Mouse (Mus musculus): ENCODE data around the gene Lhb. TPM values are rescaled to one million over a fixed set of nuclear protein-coding genes. Genes with fewer than 3 reads are reported as not detected.
A peak's percentile ranks its signal among the peaks of the same experiment; 100 is the strongest.

Gene Lhb
- polyA plus RNA-seq, 1 experiment, result not detected

GRCm38 (mm10) chr7:45467090-45467670, 46.6 kb downstream of the Lhb start:
- DNase-seq (ENCODE audit: extremely low spot score in 1 of 2, low spot score in 1 of 2), result no peak

GRCm38 (mm10) chr7:45470869-45471268, 50.2 kb downstream of the Lhb start:
- peak in 1 of 2 experiments; percentile 91 for DNase-seq (ENCODE audit: extremely low spot score in 1 of 2, low spot score in 1 of 2)

Other genes starting within 250 kb of the Lhb start
- 0.96 and 3.7 TPM in 2 replicates for gene Gfy, start 241.3 kb upstream of the Lhb start, polyA plus RNA-seq (2012; rRNA removed)
- 0.90 and 1.4 TPM in 2 replicates for gene Pth2, start 239.8 kb upstream of the Lhb start, polyA plus RNA-seq (2012; rRNA removed)
- gene Ccdc155, start 215.9 kb upstream of the Lhb start, polyA plus RNA-seq (2012; rRNA removed), result 4.1 TPM in 2 replicates
- 29.5 and 29.9 TPM in 2 replicates for gene Dkkl1, start 208.7 kb upstream of the Lhb start, polyA plus RNA-seq (2012; rRNA removed)
- gene Tead2, start 205.1 kb upstream of the Lhb start, polyA plus RNA-seq (2012; rRNA removed), result 6.0 and 9.6 TPM in 2 replicates
- gene Cd37, start 181.7 kb upstream of the Lhb start, polyA plus RNA-seq (2012; rRNA removed), result 10.3 and 11.2 TPM in 2 replicates
- gene Slc6a16, start 179.7 kb upstream of the Lhb start, polyA plus RNA-seq (2012; rRNA removed), result 1.1 and 1.2 TPM in 2 replicates
- gene Slc6a21, start 143.3 kb upstream of the Lhb start, polyA plus RNA-seq (2012; rRNA removed), result 0.20 and 0.29 TPM in 2 replicates
- 22.6 and 24.5 TPM in 2 replicates for gene Trpm4, start 87.0 kb upstream of the Lhb start, polyA plus RNA-seq (2012; rRNA removed)
- gene Hrc, start 85.5 kb upstream of the Lhb start, polyA plus RNA-seq (2012; rRNA removed), result 0.60 and 0.61 TPM in 2 replicates
- gene Ppfia3, start 53.8 kb upstream of the Lhb start, polyA plus RNA-seq (2012; rRNA removed), result 114 and 126 TPM in 2 replicates
- 241 and 267 TPM in 2 replicates for gene Lin7b, start 50.2 kb upstream of the Lhb start, polyA plus RNA-seq (2012; rRNA removed)
- gene Snrnp70, start 25.1 kb upstream of the Lhb start, polyA plus RNA-seq (2012; rRNA removed), result 854 and 909 TPM in 2 replicates
- 0.06 TPM in 1 of 2 replicates, not detected in the other for gene Kcna7, start 15.2 kb upstream of the Lhb start, polyA plus RNA-seq (2012; rRNA removed)
- gene Ntf5, start 7.1 kb upstream of the Lhb start, polyA plus RNA-seq (2012; rRNA removed), result 0.12 and 0.23 TPM in 2 replicates
- 20.5 and 20.9 TPM in 2 replicates for gene Gys1, start 14.0 kb downstream of the Lhb start, polyA plus RNA-seq (2012; rRNA removed)
- 46.9 and 47.2 TPM in 2 replicates for gene Ruvbl2, start 17.3 kb downstream of the Lhb start, polyA plus RNA-seq (2012; rRNA removed)
- 647 and 719 TPM in 2 replicates for gene Ftl1, start 39.1 kb downstream of the Lhb start, polyA plus RNA-seq (2012; rRNA removed)
- 108 and 110 TPM in 2 replicates for gene Bax, start 46.1 kb downstream of the Lhb start, polyA plus RNA-seq (2012; rRNA removed)
- 0.12 and 0.17 TPM in 2 replicates for gene Tulp2, start 61.1 kb downstream of the Lhb start, polyA plus RNA-seq (2012; rRNA removed)
- 0.23 TPM in 1 of 2 replicates, not detected in the other for gene Gm45808, start 66.0 kb downstream of the Lhb start, polyA plus RNA-seq (2012; rRNA removed)
- gene Dhdh, start 68.0 kb downstream of the Lhb start, polyA plus RNA-seq (2012; rRNA removed), result 8.0 and 8.8 TPM in 2 replicates
- gene Nucb1, start 89.6 kb downstream of the Lhb start, polyA plus RNA-seq (2012; rRNA removed), result 88.5 and 103 TPM in 2 replicates
- gene Ppp1r15a, start 105.4 kb downstream of the Lhb start, polyA plus RNA-seq (2012; rRNA removed), result 19.9 and 20.3 TPM in 2 replicates
- gene Plekha4, start 105.5 kb downstream of the Lhb start, polyA plus RNA-seq (2012; rRNA removed), result 5.4 and 8.5 TPM in 2 replicates
- 0.34 and 0.53 TPM in 2 replicates for gene Hsd17b14, start 134.1 kb downstream of the Lhb start, polyA plus RNA-seq (2012; rRNA removed)
- gene Bcat2, start 149.3 kb downstream of the Lhb start, polyA plus RNA-seq (2012; rRNA removed), result 22.6 and 23.2 TPM in 2 replicates
- not detected in 2 replicates for gene Fgf21, start 194.7 kb downstream of the Lhb start, polyA plus RNA-seq (2012; rRNA removed)
- gene Fut1, start 196.5 kb downstream of the Lhb start, polyA plus RNA-seq (2012; rRNA removed), result 0.08 TPM in 2 replicates
- 0.08 and 0.10 TPM in 2 replicates for gene Izumo1, start 201.0 kb downstream of the Lhb start, polyA plus RNA-seq (2012; rRNA removed)
- gene Rasip1, start 206.7 kb downstream of the Lhb start, polyA plus RNA-seq (2012; rRNA removed), result 7.2 and 7.3 TPM in 2 replicates
- 5.9 and 6.6 TPM in 2 replicates for gene Mamstr, start 219.2 kb downstream of the Lhb start, polyA plus RNA-seq (2012; rRNA removed)
- 0.13 and 0.16 TPM in 2 replicates for gene Fut2, start 245.6 kb downstream of the Lhb start, polyA plus RNA-seq (2012; rRNA removed)

Measured in frontal cortex, adult 2 months (tissue).